Mouse (Mus musculus): ENCODE data around the gene Rad51b. TPM values are rescaled to one million over a fixed set of nuclear protein-coding genes. Genes with fewer than 3 reads are reported as not detected.

Gene Rad51b
- polyA plus RNA-seq, 1 experiment from 2014 or later, result 7.8 TPM

- ATAC-seq, result peak; percentile 89
- Histone ChIP-seq H3K4me2 (replicated peaks) (no peak overlapping the region), H3K9me3 (no peaks in the 10 kb centered on the region), H3K4me3 (replicated peaks) (no peak overlapping the region), H3K4me1 (replicated peaks) (no peaks in the 10 kb centered on the region; the same call in none of the 2 replicates), H3K9ac (no peak overlapping the region), H3K27ac (no peak overlapping the region), H3K36me3 (no peaks in the 10 kb centered on the region), H3K27me3 (replicated peaks) (no peaks in the 10 kb centered on the region)
- WGBS, result 24% methylated on average over 10 of the region's 10 CpGs
Observed at GRCm38 (mm10) chr12:79358613-79359218, 61.6 kb downstream of the Rad51b start.

DNA sequence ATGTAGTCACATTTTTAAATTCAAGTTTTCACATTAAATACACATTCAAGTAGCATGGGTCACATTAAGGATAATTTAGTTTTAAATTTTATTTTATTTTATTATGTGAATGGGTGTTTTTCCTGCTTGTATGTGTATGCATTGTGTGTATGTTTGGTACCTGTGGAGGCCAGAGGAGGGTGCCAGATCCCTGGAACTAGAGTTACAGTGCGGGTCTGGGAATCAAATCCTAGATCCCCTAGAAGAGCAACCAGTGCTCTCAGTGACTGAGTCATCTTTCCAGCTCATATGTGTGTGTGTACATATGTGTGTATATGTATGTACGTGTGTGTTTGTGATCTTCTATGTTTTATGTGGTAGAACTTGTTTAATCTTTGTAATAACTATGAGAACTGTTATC, 62.3 kb downstream of the Rad51b start:
- Histone ChIP-seq H3K27me3 (replicated peaks) (no peaks in the 10 kb centered on the region), H3K4me2 (replicated peaks) (no peak overlapping the region), H3K36me3 (no peaks in the 10 kb centered on the region), H3K4me1 (replicated peaks) (no peaks in the 10 kb centered on the region; the same call in none of the 2 replicates), H3K27ac (no peak overlapping the region), H3K4me3 (replicated peaks) (no peak overlapping the region), H3K9me3 (no peaks in the 10 kb centered on the region), H3K9ac (no peak overlapping the region)
- WGBS, result 92% methylated on average over 2 of the region's 2 CpGs
- ATAC-seq, result no peak

DNA sequence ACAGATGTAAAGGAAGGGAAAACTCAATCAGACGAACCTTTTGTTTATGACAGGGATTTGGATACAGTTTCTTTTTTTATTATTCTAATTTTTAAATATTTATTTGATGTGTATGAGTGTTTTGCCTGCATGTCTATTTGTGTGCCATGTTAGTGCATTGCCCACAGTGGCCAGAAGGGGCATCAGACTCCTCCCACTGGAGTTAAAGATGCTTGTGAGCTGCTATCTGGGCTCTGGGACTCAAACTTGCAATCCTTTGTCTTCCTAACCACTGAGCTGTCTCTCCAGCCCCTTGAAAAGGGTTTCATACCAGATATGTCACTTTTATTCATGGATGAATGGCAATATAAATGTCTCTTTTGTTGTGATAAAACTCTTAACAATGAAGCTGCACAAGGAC, 65.1 kb downstream of the Rad51b start:
- Histone ChIP-seq H3K9ac (no peak overlapping the region), H3K27ac (no peak overlapping the region), H3K4me2 (replicated peaks) (no peak overlapping the region), H3K36me3 (no peaks in the 10 kb centered on the region), H3K9me3 (no peaks in the 10 kb centered on the region), H3K4me3 (replicated peaks) (no peak overlapping the region), H3K4me1 (replicated peaks) (no peaks in the 10 kb centered on the region), H3K27me3 (replicated peaks) (no peaks in the 10 kb centered on the region)
- WGBS, result 76% methylated on average over 1 of the region's 1 CpGs
- no peak for ATAC-seq

- no peak for ATAC-seq
Observed at GRCm38 (mm10) chr12:79364284-79364683, 67.2 kb downstream of the Rad51b start.

GRCm38 (mm10) chr12:79368818-79369217, 71.7 kb downstream of the Rad51b start:
- Histone ChIP-seq H3K4me3 (replicated peaks) (no peak overlapping the region), H3K9ac (no peak overlapping the region), H3K9me3 (no peaks in the 10 kb centered on the region), H3K4me2 (replicated peaks) (no peak overlapping the region), H3K27ac (no peak overlapping the region), H3K27me3 (replicated peaks) (no peaks in the 10 kb centered on the region), H3K36me3 (no peaks in the 10 kb centered on the region), H3K4me1 (replicated peaks) (no peaks in the 10 kb centered on the region)
- 95% methylated on average over 3 of the region's 3 CpGs for WGBS
- no peak for ATAC-seq

More at GRCm38 (mm10) chr12:79364284-79364683, 67.2 kb downstream of the Rad51b start:
- Histone ChIP-seq H3K9me3 (no peaks in the 10 kb centered on the region), H3K36me3 (no peaks in the 10 kb centered on the region), H3K9ac (no peak overlapping the region), H3K27me3 (replicated peaks) (no peaks in the 10 kb centered on the region), H3K4me1 (replicated peaks) (no peaks in the 10 kb centered on the region), H3K4me3 (replicated peaks) (no peak overlapping the region), H3K27ac (no peak overlapping the region), H3K4me2 (replicated peaks) (no peak overlapping the region)
- 92% methylated on average over 2 of the region's 2 CpGs for WGBS

GRCm38 (mm10) chr12:79369512-79370165, 72.6 kb downstream of the Rad51b start:
- H3K27ac ChIP-seq, result no peak overlapping the region
- H3K36me3 ChIP-seq, result no peaks in the 10 kb centered on the region
- no peak overlapping the region for H3K4me2 ChIP-seq (replicated peaks)
- no peak for ATAC-seq
- no peak overlapping the region for H3K4me3 ChIP-seq (replicated peaks)
- no peaks in the 10 kb centered on the region for H3K4me1 ChIP-seq (replicated peaks)
- no peaks in the 10 kb centered on the region for H3K27me3 ChIP-seq (replicated peaks)
- WGBS, result 76% methylated on average over 7 of the region's 7 CpGs
- no peaks in the 10 kb centered on the region for H3K9me3 ChIP-seq
- no peak overlapping the region for H3K9ac ChIP-seq

- H3K27ac ChIP-seq, result no peak overlapping the region
- ATAC-seq, result no peak
- H3K4me3 ChIP-seq (replicated peaks), result no peak overlapping the region
- H3K36me3 ChIP-seq, result no peaks in the 10 kb centered on the region
- no peak overlapping the region for H3K9ac ChIP-seq
- no peaks in the 10 kb centered on the region for H3K4me1 ChIP-seq (replicated peaks)
- no peaks in the 10 kb centered on the region for H3K9me3 ChIP-seq
- H3K4me2 ChIP-seq (replicated peaks), result no peak overlapping the region
- WGBS, result 50% methylated on average over 5 of the region's 5 CpGs
- H3K27me3 ChIP-seq (replicated peaks), result no peaks in the 10 kb centered on the region
Observed at GRCm38 (mm10) chr12:79372697-79373096, 75.6 kb downstream of the Rad51b start.

DNA sequence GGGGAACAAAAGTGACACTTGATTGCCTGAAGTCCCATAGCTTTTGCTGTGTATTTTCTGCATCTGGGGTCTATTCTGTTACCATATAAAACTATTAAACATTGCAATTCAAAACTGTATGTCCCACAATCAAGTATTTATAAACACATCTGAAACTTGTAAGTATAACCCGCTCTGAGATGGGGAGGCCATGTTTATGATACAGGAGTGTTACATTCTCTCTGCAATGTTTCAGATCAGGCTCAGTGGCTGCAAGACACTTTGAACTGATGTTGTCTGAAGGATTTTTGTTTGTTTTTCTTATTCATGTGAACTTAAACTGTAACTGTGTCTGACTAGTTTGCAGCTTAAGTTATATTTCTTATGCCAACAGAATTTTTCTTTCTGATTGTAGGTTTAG, 80.3 kb downstream of the Rad51b start:
- H3K4me2 ChIP-seq (replicated peaks), result no peak overlapping the region
- H3K4me1 ChIP-seq (replicated peaks), result 0 out of 2 replicates have a peak, but pooled peaks cover 2% of the 10 kb centered on the region
- no peaks in the 10 kb centered on the region for H3K27me3 ChIP-seq (replicated peaks)
- no peak overlapping the region for H3K9ac ChIP-seq
- no peaks in the 10 kb centered on the region for H3K36me3 ChIP-seq
- H3K9me3 ChIP-seq, result no peaks in the 10 kb centered on the region
- 51% methylated on average over 1 of the region's 1 CpGs for WGBS
- no peak for ATAC-seq
- H3K27ac ChIP-seq, result no peak overlapping the region
- H3K4me3 ChIP-seq (replicated peaks), result no peak overlapping the region

- 32% methylated on average over 4 of the region's 4 CpGs for WGBS
- ATAC-seq, result no peak
- Histone ChIP-seq H3K4me3 (replicated peaks) (no peak overlapping the region), H3K27ac (no peak overlapping the region), H3K4me1 (replicated peaks) (0 out of 2 replicates have a peak, but pooled peaks cover 2% of the 10 kb centered on the region), H3K9me3 (no peaks in the 10 kb centered on the region), H3K36me3 (no peaks in the 10 kb centered on the region), H3K4me2 (replicated peaks) (no peak overlapping the region), H3K9ac (no peak overlapping the region), H3K27me3 (replicated peaks) (no peaks in the 10 kb centered on the region)
Observed at GRCm38 (mm10) chr12:79377861-79378260, 80.8 kb downstream of the Rad51b start.

DNA sequence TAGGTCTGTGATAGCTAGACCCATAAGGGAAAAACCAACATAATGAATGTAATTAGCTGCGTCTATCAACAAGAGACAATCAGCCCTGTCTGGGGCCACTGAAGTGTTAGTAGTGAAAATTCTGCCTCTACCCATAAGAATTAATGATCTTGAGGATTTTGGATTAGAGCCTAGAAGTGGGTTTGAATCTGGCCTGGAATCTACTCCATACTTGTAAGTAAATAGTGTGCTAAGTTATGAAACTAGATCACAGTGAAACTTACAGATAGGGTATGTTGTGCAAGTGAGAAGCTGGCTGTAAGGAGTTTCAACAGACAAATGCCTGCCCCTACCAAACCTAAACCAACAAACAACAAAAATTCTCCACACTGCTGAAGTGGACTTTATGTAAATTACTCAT, 83.1 kb downstream of the Rad51b start:
- H3K27ac ChIP-seq, result no peak overlapping the region
- ATAC-seq, result no peak
- H3K9ac ChIP-seq, result no peak overlapping the region
- H3K4me3 ChIP-seq (replicated peaks), result no peak overlapping the region
- peaks cover 7% of the 10 kb centered on the region for H3K4me1 ChIP-seq (replicated peaks)
- no peak overlapping the region for H3K4me2 ChIP-seq (replicated peaks)
- no peaks in the 10 kb centered on the region for H3K27me3 ChIP-seq (replicated peaks)
- no peaks in the 10 kb centered on the region for H3K9me3 ChIP-seq
- 80% methylated on average over 1 of the region's 1 CpGs for WGBS
- H3K36me3 ChIP-seq, result no peaks in the 10 kb centered on the region

DNA sequence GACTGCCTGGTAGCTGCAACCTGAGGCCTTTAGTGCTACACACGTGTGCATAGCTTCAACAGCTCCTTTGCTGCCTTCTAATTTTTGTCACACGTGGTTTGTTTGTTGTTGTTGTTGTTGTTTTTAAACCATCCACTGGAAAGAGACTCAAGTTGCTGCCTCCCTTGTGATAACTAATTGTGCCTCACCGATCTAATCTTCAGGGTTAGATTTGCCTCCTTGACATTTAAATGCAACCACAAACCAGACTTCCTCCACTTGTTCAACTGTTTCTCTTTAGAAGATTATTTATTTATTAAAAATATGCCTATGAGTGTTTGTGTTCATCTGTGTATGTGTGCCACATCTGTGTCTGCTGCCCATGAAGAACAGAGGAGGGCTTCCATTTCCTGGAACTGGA, 84.4 kb downstream of the Rad51b start:
- H3K4me3 ChIP-seq (replicated peaks), result no peak overlapping the region
- 62% methylated on average over 3 of the region's 3 CpGs for WGBS
- ATAC-seq, result no peak
- no peaks in the 10 kb centered on the region for H3K9me3 ChIP-seq
- H3K9ac ChIP-seq, result no peak overlapping the region
- H3K4me1 ChIP-seq (replicated peaks), result peaks cover 9% of the 10 kb centered on the region
- H3K27ac ChIP-seq, result no peak overlapping the region
- H3K27me3 ChIP-seq (replicated peaks), result no peaks in the 10 kb centered on the region
- H3K4me2 ChIP-seq (replicated peaks), result no peak overlapping the region
- H3K36me3 ChIP-seq, result no peaks in the 10 kb centered on the region

- H3K9ac ChIP-seq, result no peak overlapping the region
- no peak for ATAC-seq
- 0 out of 2 replicates have a peak overlapping the region, but pooled peaks have one; percentile 13 for H3K27ac ChIP-seq
- H3K9me3 ChIP-seq, result no peaks in the 10 kb centered on the region
- H3K36me3 ChIP-seq, result no peaks in the 10 kb centered on the region
- 62% methylated on average over 2 of the region's 2 CpGs for WGBS
- no peak overlapping the region for H3K4me2 ChIP-seq (replicated peaks)
- H3K4me1 ChIP-seq (replicated peaks), result peaks cover 12% of the 10 kb centered on the region
- H3K27me3 ChIP-seq (replicated peaks), result no peaks in the 10 kb centered on the region
- no peak overlapping the region for H3K4me3 ChIP-seq (replicated peaks)
Observed at GRCm38 (mm10) chr12:79382416-79382815, 85.3 kb downstream of the Rad51b start.

- 51% methylated on average over 3 of the region's 3 CpGs for WGBS
- Histone ChIP-seq H3K4me1 (replicated peaks) (peaks cover 12% of the 10 kb centered on the region), H3K9me3 (no peaks in the 10 kb centered on the region), H3K9ac (no peak overlapping the region), H3K4me2 (replicated peaks) (0 out of 2 replicates have a peak overlapping the region, but pooled peaks have one; percentile 6), H3K4me3 (replicated peaks) (no peak overlapping the region), H3K27me3 (replicated peaks) (no peaks in the 10 kb centered on the region), H3K27ac (peak overlapping the region; percentile 40; the same call in 1 of the 2 replicates), H3K36me3 (no peaks in the 10 kb centered on the region)
- ATAC-seq, result 0 out of 2 replicates have a peak, but pooled peaks have one; percentile 53
Observed at GRCm38 (mm10) chr12:79383583-79383982, 86.5 kb downstream of the Rad51b start.

Data from intestine, embryonic 15.5 days (tissue).